Mouse (Mus musculus): ENCODE results near the gene Chuk.

The Chuk gene

GRCm38 (mm10) chr19:44042121-44042520, 65.2 kb downstream of the Chuk start:
- DNase-seq (ENCODE audit: low spot score) = no peak

GRCm38 (mm10) chr19:44033396-44033795, 73.9 kb downstream of the Chuk start:
- no peak for DNase-seq (ENCODE audit: low spot score)

GRCm38 (mm10) chr19:44032046-44032744, 75.1 kb downstream of the Chuk start:
- DNase-seq (ENCODE audit: low spot score) = no peak

- DNase-seq (ENCODE audit: low spot score) = no peak
Observed at GRCm38 (mm10) chr19:44030024-44030423, 77.3 kb downstream of the Chuk start.

- DNase-seq (ENCODE audit: low spot score) = no peak
Observed at GRCm38 (mm10) chr19:44028972-44029371, 78.3 kb downstream of the Chuk start, which contains the start of gene Cyp2c23. Gene Cyp2c23 (minus strand): TSS chr19:44029208.

GRCm38 (mm10) chr19:44026956-44027530, 80.2 kb downstream of the Chuk start:
- no peak for DNase-seq (ENCODE audit: low spot score)

- no peak for DNase-seq (ENCODE audit: low spot score)
Observed at GRCm38 (mm10) chr19:44024921-44025585, 82.2 kb downstream of the Chuk start.
